In the genomic region with DNA sequence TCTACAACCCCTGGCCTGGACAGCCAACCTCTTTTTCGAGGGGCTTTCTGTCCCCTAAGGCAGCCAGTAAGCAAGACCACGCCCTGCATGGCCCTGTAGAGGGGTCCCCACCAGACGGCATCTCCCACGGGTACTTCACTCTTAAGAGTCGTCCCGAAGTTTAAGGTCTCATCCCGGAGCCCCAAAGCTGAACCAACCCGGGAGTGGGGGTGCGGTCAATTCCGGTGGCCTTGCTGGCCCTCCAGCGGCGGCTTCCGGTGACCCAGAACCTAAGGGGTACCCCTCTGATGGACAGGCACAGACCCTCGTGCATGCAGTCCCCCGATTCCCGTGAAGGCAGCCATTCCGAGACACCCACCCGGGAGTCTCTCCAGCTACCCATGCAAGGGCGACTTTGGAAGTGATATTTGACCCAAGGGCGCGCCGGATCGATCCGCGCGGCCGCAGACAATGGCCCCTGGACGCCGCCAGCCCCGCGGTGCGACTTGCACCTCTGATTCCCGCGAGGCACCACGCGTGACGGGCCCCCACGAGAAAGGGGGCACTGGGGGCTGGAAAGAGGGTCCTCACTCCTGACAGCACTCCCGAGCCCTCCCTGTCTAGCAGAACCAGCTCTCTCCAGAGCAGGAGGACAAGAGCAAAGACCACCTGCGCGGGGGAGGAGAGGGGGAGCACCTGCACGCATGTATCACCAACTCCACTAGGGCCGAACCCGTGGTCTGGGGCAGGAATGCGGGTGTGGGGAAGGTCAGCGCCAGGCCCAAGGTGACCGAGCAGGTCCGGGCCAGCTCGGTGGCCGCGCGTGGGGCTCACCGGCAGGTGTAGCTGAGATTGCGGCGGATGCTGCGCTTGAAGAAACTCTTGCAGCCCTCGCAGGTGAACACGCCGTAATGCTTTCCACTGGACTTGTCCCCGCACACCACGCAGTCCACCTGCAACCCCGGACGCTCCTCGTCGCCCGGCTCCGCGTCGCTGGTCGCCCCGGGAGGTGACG, we compare ENCODE assay signal across 8 mouse cellular contexts. TPM values are rescaled to one million over a fixed set of nuclear protein-coding genes. Genes with fewer than 3 reads are reported as not detected.
DNase-seq lines count a peak whose midpoint lies in the region; ATAC-seq lines count a peak whose summit lies in the region.

No protein-coding gene starts in this region.

- peak overlapping the region; percentile 74 for H3K4me3 ChIP-seq in heart, embryonic 11.5 days (ENCODE audit: low read depth, low read length)
- H3K4me3 ChIP-seq in limb, embryonic 13.5 days = peak overlapping the region; percentile 89
- H3K4me3 ChIP-seq in neural tube, embryonic 13.5 days = peak overlapping the region; percentile 80

- no peak for ATAC-seq in heart, embryonic 11.5 days (replicated peaks; ENCODE audit: insufficient number of reproducible peaks, low FRiP score, low TSS enrichment)
- no peak for ATAC-seq in limb, embryonic 13.5 days (ENCODE audit: low FRiP score, low read depth)
- ATAC-seq in neural tube, embryonic 13.5 days (ENCODE audit: low read depth) = no peak

- H3K4me2 ChIP-seq in heart, embryonic 11.5 days = peak overlapping the region; percentile 67
- H3K4me2 ChIP-seq in limb, embryonic 13.5 days (replicated peaks) = peak overlapping the region; percentile 99
- peak overlapping the region; percentile 99 for H3K4me2 ChIP-seq in neural tube, embryonic 13.5 days

- DNase-seq in heart, adult 8-10 months (ENCODE audit: low spot score) = no peak
- DNase-seq in cerebellum, postnatal 10 days = peak; percentile 49 to 52
- DNase-seq in heart, postnatal 36 days = peak; percentile 43 to 52
- no peak for DNase-seq in layer of hippocampus, adult 9-10 months (ENCODE audit: low spot score)
- DNase-seq in left cerebral cortex, adult 18-20 months (ENCODE audit: low spot score in 2 of 2) = no peak

- intact Hi-C loops in heart, postnatal 36 days (cut with DNase I) = no loop called here

- H3K36me3 ChIP-seq in heart, embryonic 11.5 days (ENCODE audit: control insufficient read depth, insufficient read depth, low read length) = peaks cover 13% of the 10 kb centered on the region
- H3K36me3 ChIP-seq in limb, embryonic 13.5 days = peaks cover 18% of the 10 kb centered on the region
- H3K36me3 ChIP-seq in neural tube, embryonic 13.5 days = peaks cover 5% of the 10 kb centered on the region; the same call in 1 of the 2 replicates

- peaks cover 2% of the 10 kb centered on the region; the same call in 1 of the 2 replicates for H3K27me3 ChIP-seq in heart, embryonic 11.5 days (ENCODE audit: control insufficient read depth, insufficient read depth, low read length)
- no peaks in the 10 kb centered on the region for H3K27me3 ChIP-seq in limb, embryonic 13.5 days
- no peaks in the 10 kb centered on the region for H3K27me3 ChIP-seq in neural tube, embryonic 13.5 days

- peak overlapping the region; percentile 81 for H3K9ac ChIP-seq in heart, embryonic 11.5 days (ENCODE audit: low read depth, low read length)
- H3K9ac ChIP-seq in limb, embryonic 13.5 days = peak overlapping the region; percentile 88
- peak overlapping the region; percentile 83 for H3K9ac ChIP-seq in neural tube, embryonic 13.5 days

- peaks cover 35% of the 10 kb centered on the region for H3K4me1 ChIP-seq in heart, embryonic 11.5 days (ENCODE audit: control insufficient read depth, insufficient read depth, low read length)
- H3K4me1 ChIP-seq in limb, embryonic 13.5 days = peaks cover 61% of the 10 kb centered on the region
- peaks cover 66% of the 10 kb centered on the region for H3K4me1 ChIP-seq in neural tube, embryonic 13.5 days (replicated peaks)

- peak overlapping the region; percentile 90 for H3K27ac ChIP-seq in heart, embryonic 11.5 days (ENCODE audit: low read depth, low read length)
- no peak overlapping the region for H3K27ac ChIP-seq in limb, embryonic 13.5 days
- H3K27ac ChIP-seq in neural tube, embryonic 13.5 days (replicated peaks) = no peak overlapping the region

- H3K9me3 ChIP-seq in heart, embryonic 11.5 days (replicated peaks; ENCODE audit: control insufficient read depth, low read length) = no peaks in the 10 kb centered on the region
- no peaks in the 10 kb centered on the region for H3K9me3 ChIP-seq in limb, embryonic 13.5 days
- no peaks in the 10 kb centered on the region for H3K9me3 ChIP-seq in neural tube, embryonic 13.5 days

- 3% methylated on average over 72 of the region's 72 CpGs for WGBS in heart, embryonic 11.5 days (ENCODE audit: insufficient replicate concordance)
- 2% methylated on average over 71 of the region's 72 CpGs for WGBS in limb, embryonic 13.5 days
- under 1% methylated on average over 72 of the region's 72 CpGs for WGBS in neural tube, embryonic 13.5 days

RNA-seq across cellular contexts. Expression of gene Nr2f6, which starts 1.3 kb away (rescaled TPM):
- 45.7 and 47.2 TPM in 2 replicates for polyA plus RNA-seq in heart, embryonic 11.5 days (2014; fragmentation: Nextera tagmentation; extraction: Ambion mirVana)
- 10 to 100 TPM; 44.3 to 52.2 (median 46.2) TPM for total RNA-seq in heart, adult 8-10 months (2022)
- 10 to 100 TPM; 47.6 to 53.6 TPM for total RNA-seq in heart, postnatal 36 days (2021)
- polyA plus RNA-seq in limb, embryonic 13.5 days (2015; fragmentation: Nextera tagmentation; extraction: Ambion mirVana) = 38.2 and 43.7 TPM in 2 replicates
- polyA plus RNA-seq in neural tube, embryonic 13.5 days (2015; fragmentation: Nextera tagmentation; extraction: Ambion mirVana) = 27.9 and 30.3 TPM in 2 replicates
- total RNA-seq in left cerebral cortex, adult 18-20 months (2021) = 10 to 100 TPM; 42.6 to 46.2 TPM

RNA-seq across cellular contexts. Expression of gene Ocel1, which starts 9.4 kb away (rescaled TPM):
- polyA plus RNA-seq in heart, embryonic 11.5 days (2014; fragmentation: Nextera tagmentation; extraction: Ambion mirVana) = 2.7 and 2.9 TPM in 2 replicates
- total RNA-seq in heart, adult 8-10 months (2022) = 10 to 100 TPM; 11.2 to 15.0 (median 13.9) TPM
- total RNA-seq in heart, postnatal 36 days (2021) = 10 to 100 TPM; 11.1 to 14.9 TPM
- 3.1 and 4.1 TPM in 2 replicates for polyA plus RNA-seq in limb, embryonic 13.5 days (2015; fragmentation: Nextera tagmentation; extraction: Ambion mirVana)
- polyA plus RNA-seq in neural tube, embryonic 13.5 days (2015; fragmentation: Nextera tagmentation; extraction: Ambion mirVana) = 4.3 and 6.0 TPM in 2 replicates
- total RNA-seq in left cerebral cortex, adult 18-20 months (2021) = 10 to 100 TPM; 15.0 to 16.0 TPM

RNA-seq across cellular contexts. Expression of gene Use1, which starts 13.8 kb away (rescaled TPM):
- polyA plus RNA-seq in heart, embryonic 11.5 days (2014; fragmentation: Nextera tagmentation; extraction: Ambion mirVana) = 73.3 and 80.7 TPM in 2 replicates
- 100 to 1,000 TPM; 176 to 184 (median 181) TPM for total RNA-seq in heart, adult 8-10 months (2022)
- 100 to 1,000 TPM; 148 to 149 TPM for total RNA-seq in heart, postnatal 36 days (2021)
- 108 and 110 TPM in 2 replicates for polyA plus RNA-seq in limb, embryonic 13.5 days (2015; fragmentation: Nextera tagmentation; extraction: Ambion mirVana)
- polyA plus RNA-seq in neural tube, embryonic 13.5 days (2015; fragmentation: Nextera tagmentation; extraction: Ambion mirVana) = 109 and 111 TPM in 2 replicates
- 100 to 1,000 TPM; 116 to 126 TPM for total RNA-seq in left cerebral cortex, adult 18-20 months (2021)

RNA-seq across cellular contexts. Expression of gene Ushbp1, which starts 15.1 kb away (rescaled TPM):
- polyA plus RNA-seq in heart, embryonic 11.5 days (2014; fragmentation: Nextera tagmentation; extraction: Ambion mirVana) = 3.0 and 4.3 TPM in 2 replicates
- total RNA-seq in heart, adult 8-10 months (2022) = 10 to 100 TPM; 20.8 to 33.7 (median 22.0) TPM
- 10 to 100 TPM; 28.0 to 30.4 TPM for total RNA-seq in heart, postnatal 36 days (2021)
- 8.1 and 8.2 TPM in 2 replicates for polyA plus RNA-seq in limb, embryonic 13.5 days (2015; fragmentation: Nextera tagmentation; extraction: Ambion mirVana)
- 6.1 and 7.3 TPM in 2 replicates for polyA plus RNA-seq in neural tube, embryonic 13.5 days (2015; fragmentation: Nextera tagmentation; extraction: Ambion mirVana)
- total RNA-seq in left cerebral cortex, adult 18-20 months (2021) = 1 to 10 TPM; 3.3 to 4.2 TPM

RNA-seq across cellular contexts. Expression of gene Babam1, which starts 16.2 kb away (rescaled TPM):
- polyA plus RNA-seq in heart, embryonic 11.5 days (2014; fragmentation: Nextera tagmentation; extraction: Ambion mirVana) = 89.6 and 92.1 TPM in 2 replicates
- total RNA-seq in heart, adult 8-10 months (2022) = 10 to 100 TPM; 70.0 to 72.7 (median 71.3) TPM
- total RNA-seq in heart, postnatal 36 days (2021) = 10 to 100 TPM; 61.2 to 67.1 TPM
- polyA plus RNA-seq in limb, embryonic 13.5 days (2015; fragmentation: Nextera tagmentation; extraction: Ambion mirVana) = 93.1 and 99.7 TPM in 2 replicates
- polyA plus RNA-seq in neural tube, embryonic 13.5 days (2015; fragmentation: Nextera tagmentation; extraction: Ambion mirVana) = 96.0 and 96.6 TPM in 2 replicates
- total RNA-seq in left cerebral cortex, adult 18-20 months (2021) = 100 to 1,000 TPM; 104 to 107 TPM

Comparison
In these comparisons a context has a peak if more than half of its experiments do, and no peak if none do; other contexts are left out.
1. DNase-seq: peak in cerebellum, postnatal 10 days (2 of 2) and heart, postnatal 36 days (2 of 2); none in heart, adult 8-10 months (single experiment), layer of hippocampus, adult 9-10 months (single experiment) and left cerebral cortex, adult 18-20 months (0 of 2).
2. Peak in every context shown above with its lines, with median percentiles within 50 percentile points of each other: H3K4me2 ChIP-seq, H3K4me3 ChIP-seq and H3K9ac ChIP-seq.